Mouse (Mus musculus) fibroblast of lung, adult 2 months (primary cell): Measurements from ENCODE around the gene Phc3.

Source experiments
- DNase-seq: peaks from one replicate; pipeline ENCODE4 v3.0.0-alpha.2; 2011; ENCODE audit warnings: low read depth

The Phc3 gene

DNA sequence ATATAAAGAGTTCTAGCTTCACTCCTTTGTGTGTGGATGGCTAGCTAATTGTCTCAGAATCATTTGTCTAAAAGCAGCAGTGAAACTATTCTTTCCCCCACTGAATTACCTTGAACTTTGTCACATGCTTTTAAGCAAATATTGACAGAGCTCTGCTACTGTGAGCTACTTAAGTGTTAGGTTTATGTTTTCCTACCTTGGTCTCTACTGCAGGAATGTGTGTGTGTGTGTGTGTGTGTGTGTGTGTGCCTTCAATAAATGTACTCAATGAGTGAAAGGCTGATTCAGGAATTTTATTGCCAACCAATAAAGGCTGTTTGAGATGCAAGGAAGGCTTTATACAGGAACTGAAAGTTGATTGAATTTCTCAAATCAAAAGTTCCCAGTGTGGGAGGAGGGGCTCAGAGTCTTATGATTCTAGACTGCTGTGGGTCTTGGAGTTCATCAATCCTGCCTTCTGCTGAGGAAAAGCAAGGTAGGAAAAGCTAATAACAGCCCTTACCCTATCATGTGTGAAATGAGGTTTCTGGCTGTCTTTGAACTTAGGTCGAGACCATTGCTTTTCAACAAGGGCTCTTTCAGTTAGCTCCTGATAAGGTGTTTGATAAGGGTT, 7.9 kb upstream of the Phc3 start:
- DNase-seq, result no peak

DNA sequence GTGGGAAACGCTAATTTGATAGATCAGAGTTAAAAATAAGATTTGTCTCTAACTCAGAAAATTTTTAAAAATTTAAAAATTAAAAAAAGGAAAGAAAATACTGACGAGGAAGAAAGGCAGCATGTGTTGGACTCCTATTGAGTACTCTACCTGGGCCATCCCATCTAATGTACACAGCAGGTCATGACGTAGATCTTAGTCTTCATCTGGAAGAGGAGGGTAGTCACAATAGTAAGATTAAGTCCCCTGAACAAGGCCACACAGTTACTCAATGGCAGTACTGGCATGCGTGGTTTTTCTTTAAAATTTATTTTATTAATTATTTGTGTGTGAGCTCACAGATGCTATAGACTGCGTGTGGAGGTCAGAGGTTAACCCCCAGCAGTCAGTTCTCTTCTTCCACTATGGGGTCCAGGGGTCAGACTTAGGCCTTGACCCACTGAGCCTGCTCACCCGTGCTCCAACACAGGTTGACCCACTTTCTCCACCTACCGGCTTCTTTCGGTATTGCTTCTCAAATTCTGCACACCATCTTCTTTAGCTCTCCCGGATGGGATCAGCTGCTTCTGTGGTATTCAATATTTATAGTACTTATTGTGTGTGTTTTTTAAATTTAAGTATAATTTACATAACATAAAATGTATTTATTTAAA, 6.0 kb upstream of the Phc3 start:
- DNase-seq, result no peak

DNA sequence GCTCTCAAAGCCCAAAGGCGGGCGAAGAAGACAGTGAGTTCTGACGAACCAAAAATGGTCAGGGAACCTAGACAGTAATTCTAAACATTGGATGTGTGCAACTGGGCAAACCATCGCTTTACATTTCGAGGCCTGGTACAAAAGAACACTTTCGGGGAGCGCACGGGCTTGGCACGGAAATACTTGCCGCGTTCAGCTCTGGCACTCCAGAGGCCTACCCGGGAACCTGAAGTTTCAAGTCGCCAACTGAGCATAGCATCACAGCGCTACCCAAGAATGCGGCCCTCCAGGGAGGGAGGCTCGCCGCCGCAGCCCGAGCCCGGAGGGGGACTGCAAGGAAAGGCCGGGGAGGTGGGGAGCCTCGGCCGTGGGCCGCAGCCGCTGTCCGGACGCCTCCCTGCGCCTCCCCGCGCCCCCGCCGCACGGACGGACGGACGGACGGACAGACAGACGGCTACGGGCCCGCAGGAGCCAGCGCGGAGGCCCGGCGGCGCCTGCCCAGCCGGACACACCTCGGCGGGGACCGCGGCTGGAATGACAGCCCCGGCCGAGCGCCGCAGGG, 603 bp downstream of the Phc3 start:
- no peak for DNase-seq

DNA sequence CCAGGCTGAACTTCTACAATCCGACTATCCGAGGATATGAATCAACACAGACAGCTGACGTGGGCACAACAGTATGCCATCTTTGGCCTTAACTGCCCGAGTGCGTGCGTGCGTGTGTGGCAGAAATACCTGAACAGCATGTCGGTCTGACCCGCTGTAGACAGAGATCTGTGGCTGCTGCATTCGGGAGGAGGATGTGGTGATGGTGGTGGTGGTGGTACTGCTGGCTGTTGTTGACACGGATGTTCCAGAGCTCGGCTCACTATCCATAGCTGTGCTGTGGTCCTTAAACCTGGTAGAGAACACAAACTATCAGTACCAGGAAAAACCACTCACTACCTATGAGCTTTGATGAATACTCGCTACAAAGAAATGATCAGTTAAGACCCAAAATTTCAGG, 3.6 kb downstream of the Phc3 start:
- DNase-seq, result no peak

DNA sequence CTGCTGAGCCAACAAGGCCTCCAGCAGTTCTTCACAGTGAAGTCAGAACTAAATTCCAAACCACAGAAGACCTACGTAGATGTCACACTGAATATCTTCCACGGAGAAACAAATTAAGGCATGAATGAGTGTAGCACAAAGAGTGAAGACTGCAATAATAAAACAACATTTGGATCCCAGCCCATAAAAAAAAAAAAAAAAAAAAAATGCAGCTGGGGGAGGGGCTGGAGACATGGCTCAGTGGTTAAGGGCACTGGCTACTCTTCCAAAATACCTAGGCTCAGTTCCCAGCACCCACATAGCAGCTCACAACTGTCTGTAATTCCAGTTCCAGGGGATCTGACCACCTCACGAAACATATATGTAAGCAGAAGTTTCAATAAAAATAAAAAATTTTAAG, 5.0 kb downstream of the Phc3 start:
- DNase-seq, result no peak

DNA sequence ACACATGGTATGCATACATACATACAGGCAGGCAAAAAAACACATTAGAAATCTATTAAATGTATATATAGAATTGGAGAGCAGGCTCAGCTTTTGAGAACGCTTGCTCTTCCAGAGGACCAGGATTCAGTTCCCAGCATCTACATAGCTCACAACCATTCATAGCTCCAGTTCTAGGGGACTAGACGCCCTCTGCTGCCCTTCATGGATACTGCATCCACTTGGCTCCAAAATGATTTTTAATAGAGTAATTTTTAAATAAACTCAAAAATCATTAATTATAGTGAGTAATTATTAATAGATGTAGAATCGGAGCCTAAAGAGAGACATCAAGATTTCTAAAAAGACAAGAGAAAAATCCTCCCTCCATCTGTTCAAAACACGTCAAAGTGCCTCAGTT, 6.1 kb downstream of the Phc3 start:
- no peak for DNase-seq

DNA sequence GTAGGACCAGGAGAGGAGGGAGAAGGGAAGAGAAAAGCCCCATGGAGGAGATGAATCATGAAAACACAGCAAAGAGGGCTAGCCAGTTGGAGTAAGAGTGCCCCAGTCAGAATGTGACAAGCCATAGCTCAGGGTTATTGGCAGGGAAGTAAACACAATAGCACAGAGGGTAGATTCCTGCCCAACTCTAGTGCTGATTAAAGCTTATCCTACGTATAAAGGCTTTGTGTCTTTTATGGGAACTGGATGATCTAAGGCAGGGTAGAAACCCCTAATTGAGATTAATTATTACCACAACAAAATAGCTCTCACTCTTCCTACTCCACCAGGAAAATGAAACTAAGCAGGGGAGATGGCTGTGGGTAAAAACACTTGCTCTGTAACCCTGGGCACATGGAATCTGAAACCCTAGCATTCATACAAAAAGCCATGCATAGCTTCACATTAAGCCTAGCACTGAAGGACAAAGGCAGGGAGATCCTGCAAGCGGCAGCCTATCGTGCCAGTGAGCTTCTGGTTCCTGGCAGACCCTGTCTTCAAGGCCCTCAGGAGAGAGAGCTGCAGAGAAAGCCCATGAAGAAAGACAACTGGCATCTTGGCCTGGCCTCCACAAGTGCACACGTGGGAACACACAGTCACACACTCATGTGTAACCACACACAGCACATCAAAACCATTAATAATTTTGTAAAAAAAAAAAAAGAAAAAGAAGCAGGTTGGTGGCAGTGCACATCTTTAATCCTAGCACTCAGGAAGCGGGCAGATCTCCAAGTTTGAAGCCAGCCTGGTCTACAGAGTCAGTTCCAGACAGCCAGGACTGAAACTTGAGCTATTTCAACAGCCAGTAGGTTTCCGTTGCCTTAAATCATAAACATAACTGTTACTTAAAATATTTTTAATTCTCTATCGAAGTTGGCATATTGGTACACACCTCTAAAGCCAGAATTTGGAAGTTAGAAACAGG, 9.1 kb downstream of the Phc3 start:
- DNase-seq, result no peak

DNA sequence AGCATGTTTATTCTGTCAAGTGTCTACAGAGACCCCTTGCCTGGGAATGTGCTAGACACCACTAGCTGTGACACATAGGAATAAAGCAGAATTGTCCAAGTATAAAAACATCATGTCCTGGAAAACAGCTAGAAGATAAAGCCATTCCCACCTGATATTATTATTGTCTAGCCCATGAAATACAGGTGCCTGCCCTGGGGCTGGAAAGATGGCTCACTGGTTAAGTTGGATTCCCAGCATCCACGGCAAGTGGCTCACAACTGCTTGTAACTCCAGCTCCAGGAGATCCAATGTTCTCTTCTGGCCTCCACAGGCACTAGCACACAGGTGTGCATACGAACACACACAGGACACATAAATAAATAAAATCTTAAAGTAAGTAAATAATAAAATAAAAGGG, 10.5 kb downstream of the Phc3 start:
- no peak for DNase-seq

DNA sequence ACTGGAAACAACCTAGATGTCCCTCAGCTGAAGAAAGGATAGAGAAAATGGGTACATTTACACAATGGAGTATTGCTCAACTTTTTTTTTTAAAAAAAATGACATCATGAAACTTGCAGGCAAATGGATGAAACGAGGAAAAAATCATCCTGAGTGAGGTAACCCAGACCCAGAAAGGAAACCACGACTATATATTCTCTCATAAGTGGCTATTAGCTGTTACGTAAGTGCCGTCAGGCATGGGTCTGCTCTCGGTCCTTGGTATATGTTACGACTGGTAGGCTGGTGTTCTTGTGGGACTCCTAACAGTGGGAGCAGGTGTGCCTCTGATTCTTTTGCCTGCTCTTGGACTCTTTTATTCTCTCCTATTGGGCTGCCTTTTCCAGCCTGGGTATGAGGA, 12.9 kb downstream of the Phc3 start:
- no peak for DNase-seq

DNA sequence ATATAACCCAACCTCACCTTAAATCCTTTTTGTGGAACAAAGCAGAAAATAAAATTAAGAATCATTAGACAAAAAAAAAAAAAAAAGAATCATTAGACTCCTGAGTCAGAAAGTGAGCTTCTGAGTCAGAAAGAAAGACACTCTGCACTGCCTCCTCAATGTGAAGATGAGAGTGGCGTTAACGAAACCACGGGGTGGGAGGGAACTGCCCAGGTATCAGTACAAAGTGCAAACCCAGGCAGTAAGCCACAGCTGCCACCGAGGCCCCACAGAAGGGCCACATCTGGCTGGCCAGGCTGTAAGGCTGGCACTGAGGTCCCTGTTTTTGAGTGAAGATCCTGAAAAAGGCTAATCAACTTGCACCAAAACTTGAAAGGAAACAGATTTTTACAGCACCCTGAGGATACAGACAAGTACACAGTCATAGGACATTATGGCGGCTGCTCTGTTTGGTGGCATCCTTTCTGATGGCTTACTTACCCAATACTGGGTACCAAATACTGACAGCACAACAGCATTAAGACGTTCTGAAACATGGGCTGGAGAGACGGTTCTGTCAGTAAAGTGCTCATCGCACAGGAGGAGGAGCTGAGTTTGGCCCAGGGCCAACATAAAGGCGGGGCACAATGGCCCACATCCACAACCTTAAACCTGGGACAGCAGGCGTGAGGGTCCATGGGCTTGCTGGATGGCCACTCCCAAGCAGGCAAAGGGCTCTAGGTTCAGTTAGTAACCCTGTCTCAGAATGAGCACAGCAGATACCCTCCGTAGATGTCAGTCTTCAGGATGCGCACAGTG, 16.7 kb downstream of the Phc3 start:
- DNase-seq, result no peak

DNA sequence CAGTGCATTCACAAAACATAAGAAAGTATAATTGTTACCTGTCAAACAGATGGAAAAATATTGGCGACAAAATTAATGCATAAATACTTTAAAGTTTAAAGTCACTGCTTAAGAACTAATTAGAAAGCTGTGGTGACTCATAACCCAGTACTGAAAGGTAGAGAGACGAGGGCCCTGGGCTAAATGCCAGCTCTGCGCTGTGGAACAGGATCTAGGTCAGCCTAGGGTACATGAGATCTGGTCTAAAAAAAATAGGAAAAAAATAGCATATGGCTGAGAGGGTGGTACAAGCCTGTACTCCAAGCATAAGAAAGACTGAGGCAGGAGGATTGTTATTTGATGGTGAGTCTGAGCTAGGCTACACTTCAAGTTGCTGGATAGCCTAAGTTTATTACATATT, 17.6 kb downstream of the Phc3 start:
- DNase-seq, result no peak

DNA sequence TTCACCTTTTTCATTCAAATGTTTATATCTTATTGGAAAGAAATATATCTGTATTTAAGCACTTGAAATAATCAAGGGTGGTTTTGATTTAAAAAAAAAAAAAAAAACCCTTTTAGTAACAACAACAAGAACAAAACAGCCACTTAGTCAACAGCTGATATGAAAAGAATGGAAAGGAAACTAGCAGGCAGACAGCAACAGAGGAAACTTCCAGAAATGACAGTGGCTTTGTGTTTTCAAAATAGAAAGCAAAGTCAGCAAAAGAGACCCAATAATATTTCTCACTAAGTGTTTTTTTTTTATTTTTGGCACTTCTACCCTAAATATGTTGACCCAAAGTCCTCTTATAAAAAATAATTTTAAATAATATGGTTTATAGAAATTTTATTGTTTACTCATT, 34.8 kb downstream of the Phc3 start:
- DNase-seq, result no peak

DNA sequence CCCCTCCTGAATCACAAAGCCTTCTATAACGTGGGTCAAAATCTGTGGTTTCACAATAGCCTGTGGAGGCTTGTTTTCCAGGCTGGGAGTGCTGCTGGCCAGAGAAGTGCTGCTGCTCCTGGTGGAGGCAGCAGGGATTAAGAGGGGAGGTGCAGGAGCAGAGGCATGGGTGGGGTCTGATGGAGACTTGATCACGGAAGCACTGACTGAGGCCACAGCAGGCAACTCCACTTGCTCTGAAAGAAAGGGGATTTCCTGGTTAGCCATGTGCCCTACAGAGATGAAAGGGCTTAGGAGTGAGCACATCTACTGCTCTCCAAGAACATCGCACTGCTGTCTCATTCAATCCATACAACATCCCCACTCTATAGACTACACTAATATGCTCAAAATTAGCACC, 39.4 kb downstream of the Phc3 start:
- peak; percentile 23 for DNase-seq

DNA sequence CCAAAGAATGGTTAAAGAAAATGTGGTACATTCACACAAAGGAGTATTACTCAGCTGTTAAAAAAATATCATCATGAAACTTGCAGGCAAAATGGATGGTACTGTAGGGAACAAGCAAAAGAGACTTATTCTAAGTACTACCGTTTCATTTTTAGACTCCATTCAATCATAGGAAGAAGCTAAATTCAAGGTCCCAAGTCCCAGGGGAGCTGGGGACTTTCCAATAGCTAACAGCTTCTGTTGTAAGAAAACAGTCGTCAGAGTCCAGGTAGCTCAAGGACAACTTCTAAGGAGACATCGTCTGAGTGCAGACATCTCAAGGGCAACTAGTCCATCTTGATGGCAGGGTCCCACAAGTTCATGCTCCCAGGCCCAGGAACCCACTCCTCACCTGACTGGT, 41.6 kb downstream of the Phc3 start:
- DNase-seq, result no peak

DNA sequence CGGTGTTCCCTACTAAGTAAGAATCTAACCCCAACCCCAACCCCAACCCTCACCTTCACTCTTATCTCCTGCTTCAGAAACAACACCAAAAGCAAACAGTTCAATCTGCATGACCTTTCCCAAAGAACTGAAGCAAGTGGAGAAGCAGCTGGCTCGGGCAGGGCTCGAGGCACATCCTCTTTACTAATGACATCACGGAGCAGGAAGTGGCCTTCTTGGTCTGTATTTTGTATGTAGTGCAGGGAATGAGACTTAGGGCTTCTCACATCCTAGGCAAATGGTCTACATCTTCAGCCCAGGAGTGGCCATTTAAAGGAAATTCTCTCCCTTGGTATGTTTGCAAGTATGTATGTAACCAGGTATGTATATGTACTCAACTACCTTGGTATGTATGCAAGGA, 52.1 kb downstream of the Phc3 start:
- no peak for DNase-seq

DNA sequence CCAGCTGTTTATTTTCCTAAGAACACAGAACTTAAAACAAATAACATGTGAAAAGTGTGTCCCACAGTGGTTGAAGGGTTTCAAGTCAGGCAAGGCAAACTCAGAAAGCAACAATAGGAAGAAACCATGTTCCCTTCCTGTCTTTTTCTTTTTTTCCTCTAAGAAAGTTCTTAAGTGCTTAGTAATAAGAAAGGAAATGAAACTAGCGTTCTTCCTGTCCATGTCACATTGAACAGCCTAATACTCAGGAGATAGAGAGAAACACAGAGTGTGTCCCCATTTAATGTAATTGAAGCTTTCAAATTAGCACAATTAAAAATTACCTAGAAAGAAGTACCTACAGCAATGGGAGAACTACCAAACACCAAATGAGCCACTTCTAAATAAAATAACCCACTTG, 64.6 kb downstream of the Phc3 start:
- no peak for DNase-seq

DNA sequence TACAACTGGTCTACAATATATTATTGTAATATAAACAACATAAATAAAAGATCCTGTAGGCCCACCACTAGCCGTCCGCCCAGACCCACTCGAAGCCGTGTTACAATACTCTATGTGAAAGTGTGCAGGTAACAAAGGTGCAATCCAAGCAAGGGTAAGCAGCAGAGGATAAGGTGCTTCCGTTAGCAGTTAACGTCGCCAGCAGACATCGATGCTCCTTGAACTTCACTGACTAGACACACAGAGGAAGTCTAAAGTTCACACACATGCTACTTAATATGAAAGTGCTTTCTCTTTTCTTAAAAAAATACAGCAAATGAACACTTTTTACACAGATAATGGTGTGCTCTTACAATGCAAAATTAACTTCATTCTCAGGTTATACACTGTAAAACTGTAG, 69.8 kb downstream of the Phc3 start:
- no peak for DNase-seq

DNA sequence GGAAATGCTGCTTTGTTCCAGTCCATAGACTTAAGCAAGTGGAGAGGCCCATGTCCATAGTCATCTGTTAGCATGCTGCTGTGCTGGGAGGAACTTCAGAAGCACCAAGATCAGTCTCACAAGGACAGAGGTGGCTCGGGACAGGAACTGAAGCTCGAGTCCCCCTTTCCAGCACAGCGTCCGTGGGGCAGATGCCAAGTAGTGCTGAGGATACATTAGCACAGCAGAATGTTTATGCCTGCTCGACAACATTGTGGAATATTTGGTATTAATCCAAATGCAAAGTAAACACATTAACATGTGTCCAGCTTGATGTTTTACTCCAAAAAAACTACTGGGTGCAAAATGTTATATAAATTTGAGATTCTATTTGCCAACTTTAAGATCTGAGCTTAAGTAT, 72.5 kb downstream of the Phc3 start:
- no peak for DNase-seq

DNA sequence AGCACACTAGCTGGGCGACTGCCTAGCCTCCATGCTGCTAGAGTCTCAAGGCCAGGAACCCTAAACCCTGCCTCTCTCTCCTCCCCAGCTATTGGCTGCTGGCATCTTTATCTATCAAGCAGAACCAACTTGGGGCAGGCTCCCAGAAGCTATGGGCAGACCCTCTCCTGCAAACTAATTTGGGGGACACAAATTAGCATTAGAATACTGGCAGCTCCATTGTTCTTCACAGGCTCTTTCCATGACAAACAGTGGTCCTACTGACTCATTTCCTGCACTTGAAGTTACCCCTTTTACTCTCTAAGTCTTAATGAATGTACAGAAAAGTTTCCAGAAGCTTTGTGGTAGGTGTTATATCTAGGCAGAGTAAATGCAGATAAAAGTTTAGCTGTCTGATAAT, 80.2 kb downstream of the Phc3 start:
- no peak for DNase-seq

DNA sequence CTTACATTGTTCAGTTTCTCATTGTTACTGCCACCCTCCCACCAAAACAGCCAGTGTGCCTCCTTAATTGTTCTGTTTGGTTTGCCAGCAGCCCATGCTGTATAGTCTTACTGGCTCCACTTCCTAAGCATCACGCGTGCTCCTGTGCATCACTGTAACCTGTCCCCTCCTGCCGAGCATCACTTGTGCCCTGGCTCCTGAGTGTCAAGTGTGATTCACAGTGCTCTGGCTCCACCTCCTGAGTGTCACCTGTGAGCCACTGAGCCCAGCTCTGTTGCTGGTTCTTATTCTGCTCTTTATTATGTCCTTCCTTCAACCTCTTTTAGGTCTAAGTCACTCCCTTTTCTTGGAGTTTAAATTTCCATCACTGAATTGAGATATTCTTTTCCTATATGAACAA, 81.8 kb downstream of the Phc3 start:
- no peak for DNase-seq

DNA sequence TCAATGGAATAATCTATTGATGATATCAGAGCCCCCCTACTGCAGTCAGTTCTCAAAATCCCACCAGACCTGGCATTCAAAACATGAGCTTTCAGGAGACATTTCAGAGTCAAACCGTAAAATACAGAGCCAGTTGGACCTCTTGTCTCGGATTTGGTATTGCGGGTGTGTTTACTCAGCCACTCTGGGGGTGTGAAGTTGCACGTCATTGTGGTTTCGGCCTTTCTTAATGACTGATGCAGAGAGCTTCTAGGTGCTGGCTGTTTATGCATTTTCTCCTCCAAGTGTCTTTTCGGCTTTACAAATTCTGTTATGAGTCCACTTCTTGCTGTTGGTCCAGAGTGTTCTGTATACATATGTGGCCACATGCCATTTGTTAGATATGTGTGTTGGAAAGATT, 92.5 kb downstream of the Phc3 start:
- no peak for DNase-seq

DNA sequence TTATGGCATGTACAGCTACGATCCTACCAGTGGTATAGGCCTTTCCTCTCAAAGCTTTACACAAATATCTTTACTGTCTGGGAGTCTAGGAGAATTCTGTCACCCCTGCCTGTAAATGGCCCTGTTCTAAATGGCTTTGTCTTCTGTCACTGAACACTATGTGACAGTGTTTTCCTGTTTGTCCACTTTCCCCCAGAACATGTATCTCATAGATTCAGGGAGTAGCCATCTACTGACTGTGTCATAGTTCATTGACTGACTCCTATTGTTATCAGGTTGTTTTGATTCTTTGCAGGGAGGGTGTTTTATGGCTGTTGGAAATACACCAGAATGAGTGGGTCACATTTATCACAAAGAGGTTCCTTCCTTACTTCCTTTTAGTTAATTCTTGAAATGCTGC, 99.2 kb downstream of the Phc3 start:
- no peak for DNase-seq
